Mouse (Mus musculus) CD4-positive, CD25-positive, alpha-beta regulatory T cell, adult 2 months (primary cell): Measurements from ENCODE around the gene Mtap.

Experiments
- DNase-seq: peaks from one replicate; pipeline ENCODE4 v3.0.0-alpha.2; 2012; ENCODE audit warnings: low read depth, low spot score

Mtap gene

GRCm38 (mm10) chr4:89210314-89210713 is 73.4 kb downstream of the Mtap start:
- DNase-seq = no peak

DNA sequence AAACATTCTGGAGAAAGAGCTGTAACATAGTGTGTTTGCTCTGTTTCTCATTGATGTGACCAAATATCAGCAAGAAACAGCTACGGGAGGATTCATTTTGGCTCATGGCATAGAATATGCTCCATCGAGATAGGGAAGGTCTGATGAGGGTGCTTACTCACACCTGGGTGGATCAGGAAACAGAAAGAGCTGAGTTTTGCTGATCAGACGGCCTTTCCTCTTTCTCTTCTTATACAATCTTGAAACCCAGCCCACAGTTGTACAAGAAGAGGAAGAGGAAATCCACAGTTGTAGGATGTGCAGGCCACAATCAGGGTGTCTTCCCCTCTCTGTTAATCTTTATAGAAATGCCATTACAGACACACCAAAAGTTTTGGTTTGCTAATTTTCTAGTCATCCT is 75.3 kb downstream of the Mtap start:
- no peak for DNase-seq
